ENCODE assay signal across 9 mouse cellular contexts in the genomic region with DNA sequence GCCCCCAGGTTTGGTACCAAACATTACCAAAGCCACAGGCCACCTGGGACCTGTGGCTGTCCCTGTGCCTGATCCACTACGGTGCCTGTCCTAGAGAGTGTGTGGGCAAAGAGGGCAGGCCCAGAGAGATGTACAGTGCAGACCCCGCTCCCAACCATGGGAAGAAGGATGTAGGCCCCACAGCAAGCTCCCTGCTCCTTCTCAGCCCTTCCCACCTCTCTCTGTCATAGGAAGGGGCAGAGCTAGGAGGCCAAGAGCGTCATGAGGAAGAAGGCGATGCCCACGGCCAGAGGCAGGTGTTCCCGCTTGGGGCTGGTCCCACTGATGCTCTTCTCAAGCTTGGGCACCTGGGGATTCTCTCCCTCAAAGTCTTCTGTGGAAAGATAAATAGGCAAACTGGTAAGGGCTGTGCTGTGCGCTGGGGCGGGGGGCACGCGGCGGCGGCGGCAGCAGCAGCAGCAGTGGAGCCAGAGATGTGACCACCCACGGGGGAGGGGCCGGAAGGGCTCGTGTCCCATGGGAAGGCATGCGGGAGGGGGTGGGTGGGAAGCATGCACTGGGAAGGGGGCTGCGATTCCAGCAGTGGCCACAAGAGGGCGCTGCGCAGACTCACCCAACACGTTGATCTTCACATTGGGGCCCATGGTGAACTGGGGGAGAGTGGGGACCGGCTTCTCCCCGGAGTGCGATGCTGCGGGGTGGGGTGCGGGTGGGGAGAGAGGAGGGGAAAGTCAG. TPM values are rescaled to one million over a fixed set of nuclear protein-coding genes. Genes with fewer than 3 reads are reported as not detected.
DNase-seq lines count a peak whose midpoint lies in the region; ATAC-seq and TF ChIP-seq lines count a peak whose summit lies in the region.
"Had no signal": no experiment of that assay in that cellular context is flagged by ENCODE, and none has a peak within 500 bp of the region (broad histone marks: within the 10 kb centered on the region; RNA-seq: fewer than 3 reads in every experiment).

No protein-coding gene starts in this region.

- H3K36me3 ChIP-seq in intestine, embryonic 16.5 days (ENCODE audit: control insufficient read depth, insufficient read depth, low read length): no peaks in the 10 kb centered on the region
- H3K36me3 ChIP-seq in limb, embryonic 12.5 days: peaks cover 10% of the 10 kb centered on the region; the same call in 1 of the 2 replicates
- peaks cover 16% of the 10 kb centered on the region for H3K36me3 ChIP-seq in midbrain, embryonic 13.5 days

- WGBS in intestine, embryonic 16.5 days: 6% methylated on average over 26 of the region's 26 CpGs
- WGBS in limb, embryonic 12.5 days: 8% methylated on average over 23 of the region's 26 CpGs
- WGBS in midbrain, embryonic 13.5 days: 6% methylated on average over 26 of the region's 26 CpGs

- TF ChIP-seq POLR2A in cortical plate, adult 2 months (IDR thresholded peaks at IDR 0.05; ENCODE audit: extremely low read depth, insufficient read depth, low read length): no peak

- peak; percentile 29 for ATAC-seq in intestine, embryonic 16.5 days
- no peak for ATAC-seq in limb, embryonic 12.5 days (ENCODE audit: insufficient number of reproducible peaks, insufficient read depth, low FRiP score, low TSS enrichment, low read depth)
- peak; percentile 34; the same call in 1 of the 2 replicates for ATAC-seq in midbrain, embryonic 13.5 days

- H3K9ac ChIP-seq in intestine, embryonic 16.5 days (ENCODE audit: low read depth, low read length): peak overlapping the region; percentile 49
- peak overlapping the region; percentile 53 for H3K9ac ChIP-seq in limb, embryonic 12.5 days (replicated peaks)
- peak overlapping the region; percentile 53 for H3K9ac ChIP-seq in midbrain, embryonic 13.5 days (replicated peaks)

- peak overlapping the region; percentile 69 for H3K4me2 ChIP-seq in intestine, embryonic 16.5 days (ENCODE audit: low read depth, low read length)
- peak overlapping the region; percentile 63 for H3K4me2 ChIP-seq in limb, embryonic 12.5 days
- H3K4me2 ChIP-seq in midbrain, embryonic 13.5 days (replicated peaks): peak overlapping the region; percentile 60

- H3K4me1 ChIP-seq in cortical plate, adult 2 months (ENCODE audit: control insufficient read depth, insufficient read depth, low read length): peaks cover 8% of the 10 kb centered on the region
- H3K4me1 ChIP-seq in intestine, embryonic 16.5 days (ENCODE audit: control insufficient read depth, insufficient read depth, low read length): peaks cover 38% of the 10 kb centered on the region
- H3K4me1 ChIP-seq in limb, embryonic 12.5 days (replicated peaks): peaks cover 54% of the 10 kb centered on the region
- peaks cover 56% of the 10 kb centered on the region for H3K4me1 ChIP-seq in midbrain, embryonic 13.5 days (replicated peaks)

- H3K27ac ChIP-seq in cortical plate, adult 2 months (ENCODE audit: insufficient read depth, low read length): peak overlapping the region; percentile 68
- no peak overlapping the region for H3K27ac ChIP-seq in intestine, embryonic 16.5 days (ENCODE audit: low read length)
- H3K27ac ChIP-seq in limb, embryonic 12.5 days: no peak overlapping the region
- no peak overlapping the region for H3K27ac ChIP-seq in midbrain, embryonic 13.5 days

- H3K9me3 ChIP-seq in intestine, embryonic 16.5 days (ENCODE audit: control insufficient read depth, low read length): peaks cover 3% of the 10 kb centered on the region; the same call in 1 of the 2 replicates
- H3K9me3 ChIP-seq in limb, embryonic 12.5 days: peaks cover 5% of the 10 kb centered on the region; the same call in 1 of the 2 replicates
- H3K9me3 ChIP-seq in midbrain, embryonic 13.5 days: 0 out of 2 replicates have a peak, but pooled peaks cover 3% of the 10 kb centered on the region

- TF ChIP-seq CTCF in cortical plate, adult 2 months (IDR thresholded peaks at IDR 0.05; ENCODE audit: extremely low read depth, insufficient read depth, low read length): peak; percentile 78

- DNase-seq in 3134 (ENCODE audit: extremely low read depth, insufficient read length, low spot score): peak; percentile 78
- DNase-seq in ZHBTc4 (ENCODE audit: low read depth, low spot score): peak; percentile 91
- DNase-seq in gastrocnemius, postnatal 4 days (ENCODE audit: low spot score in 2 of 2): peak; percentile 77 to 83
- DNase-seq in spleen, postnatal 4 days (ENCODE audit: low spot score in 2 of 2): peak; percentile 68 to 90

- peak overlapping the region; percentile 11; the same call in 1 of the 2 replicates for H3K4me3 ChIP-seq in cortical plate, adult 2 months (ENCODE audit: insufficient read depth, low read length)
- H3K4me3 ChIP-seq in intestine, embryonic 16.5 days (ENCODE audit: low read length): peak overlapping the region; percentile 36
- H3K4me3 ChIP-seq in limb, embryonic 12.5 days (replicated peaks): peak overlapping the region; percentile 33
- peak overlapping the region; percentile 28 for H3K4me3 ChIP-seq in midbrain, embryonic 13.5 days (replicated peaks)
- H3K4me3 ChIP-seq: erythroblast, embryonic 14.5 days had no signal

- H3K27me3 ChIP-seq in intestine, embryonic 16.5 days (replicated peaks; ENCODE audit: control insufficient read depth, insufficient read depth, low read length): peaks cover 21% of the 10 kb centered on the region; the same call in 1 of the 2 replicates
- H3K27me3 ChIP-seq in limb, embryonic 12.5 days: peaks cover 40% of the 10 kb centered on the region
- H3K27me3 ChIP-seq in midbrain, embryonic 13.5 days: peaks cover 42% of the 10 kb centered on the region

RNA-seq across cellular contexts. Expression of a gene that starts 7.4 kb away (rescaled TPM):
- polyA plus RNA-seq in cortical plate, adult 2 months (2012; rRNA removed): 79.9 and 85.1 TPM in 2 replicates
- total RNA-seq in gastrocnemius, postnatal 4 days (2021): not detected
- 5.9 and 7.5 TPM in 2 replicates for polyA plus RNA-seq in intestine, embryonic 16.5 days (2015; fragmentation: Nextera tagmentation; extraction: Ambion mirVana)
- 17.6 and 21.3 TPM in 2 replicates for polyA plus RNA-seq in limb, embryonic 12.5 days (2016; fragmentation: Nextera tagmentation; extraction: Ambion mirVana)
- 21.8 and 22.5 TPM in 2 replicates for polyA plus RNA-seq in midbrain, embryonic 13.5 days (2015; fragmentation: Nextera tagmentation; extraction: Ambion mirVana)
- polyA plus RNA-seq: erythroblast, embryonic 14.5 days had no signal

RNA-seq across cellular contexts. Expression of a gene that starts 22.5 kb away (rescaled TPM):
- polyA plus RNA-seq in cortical plate, adult 2 months (2012; rRNA removed): 0.59 and 1.1 TPM in 2 replicates
- 1 to 10 TPM; 2.6 to 2.8 TPM for total RNA-seq in gastrocnemius, postnatal 4 days (2021)
- 12.1 and 14.1 TPM in 2 replicates for polyA plus RNA-seq in intestine, embryonic 16.5 days (2015; fragmentation: Nextera tagmentation; extraction: Ambion mirVana)
- polyA plus RNA-seq in limb, embryonic 12.5 days (2016; fragmentation: Nextera tagmentation; extraction: Ambion mirVana): 53.2 and 55.1 TPM in 2 replicates
- 8.8 and 11.4 TPM in 2 replicates for polyA plus RNA-seq in midbrain, embryonic 13.5 days (2015; fragmentation: Nextera tagmentation; extraction: Ambion mirVana)
- polyA plus RNA-seq: erythroblast, embryonic 14.5 days had no signal

RNA-seq across cellular contexts. Expression of a gene that starts 34.4 kb away (rescaled TPM):
- 11.7 and 12.7 TPM in 2 replicates for polyA plus RNA-seq in cortical plate, adult 2 months (2012; rRNA removed)
- total RNA-seq in gastrocnemius, postnatal 4 days (2021): 10 to 100 TPM; 20.4 to 21.8 TPM
- 62.9 and 69.6 TPM in 2 replicates for polyA plus RNA-seq in intestine, embryonic 16.5 days (2015; fragmentation: Nextera tagmentation; extraction: Ambion mirVana)
- polyA plus RNA-seq in limb, embryonic 12.5 days (2016; fragmentation: Nextera tagmentation; extraction: Ambion mirVana): 36.9 and 40.4 TPM in 2 replicates
- 9.7 and 10.7 TPM in 2 replicates for polyA plus RNA-seq in midbrain, embryonic 13.5 days (2015; fragmentation: Nextera tagmentation; extraction: Ambion mirVana)

RNA-seq across cellular contexts. Expression of a gene that starts 34.4 kb away (rescaled TPM):
- polyA plus RNA-seq in cortical plate, adult 2 months (2012; rRNA removed): 170 and 178 TPM in 2 replicates
- total RNA-seq in gastrocnemius, postnatal 4 days (2021): 10 to 100 TPM; 54.6 to 55.8 TPM
- 49.3 and 51.6 TPM in 2 replicates for polyA plus RNA-seq in intestine, embryonic 16.5 days (2015; fragmentation: Nextera tagmentation; extraction: Ambion mirVana)
- 27.0 and 32.1 TPM in 2 replicates for polyA plus RNA-seq in limb, embryonic 12.5 days (2016; fragmentation: Nextera tagmentation; extraction: Ambion mirVana)
- 28.2 and 34.2 TPM in 2 replicates for polyA plus RNA-seq in midbrain, embryonic 13.5 days (2015; fragmentation: Nextera tagmentation; extraction: Ambion mirVana)

RNA-seq across cellular contexts. Expression of a gene that starts 45.0 kb away (rescaled TPM):
- 106 and 114 TPM in 2 replicates for polyA plus RNA-seq in cortical plate, adult 2 months (2012; rRNA removed)
- 10 to 100 TPM; 31.7 to 37.7 TPM for total RNA-seq in gastrocnemius, postnatal 4 days (2021)
- 62.7 and 74.1 TPM in 2 replicates for polyA plus RNA-seq in intestine, embryonic 16.5 days (2015; fragmentation: Nextera tagmentation; extraction: Ambion mirVana)
- polyA plus RNA-seq in limb, embryonic 12.5 days (2016; fragmentation: Nextera tagmentation; extraction: Ambion mirVana): 58.5 and 66.3 TPM in 2 replicates
- 31.8 and 37.5 TPM in 2 replicates for polyA plus RNA-seq in midbrain, embryonic 13.5 days (2015; fragmentation: Nextera tagmentation; extraction: Ambion mirVana)
